Mouse (Mus musculus): ENCODE results near the gene Sod1.
"Not testable (repeated sequence)": the region's sequence is repeated elsewhere in the genome, so short reads cannot be mapped to it uniquely, and the experiment has no call there.

The Sod1 gene

DNA sequence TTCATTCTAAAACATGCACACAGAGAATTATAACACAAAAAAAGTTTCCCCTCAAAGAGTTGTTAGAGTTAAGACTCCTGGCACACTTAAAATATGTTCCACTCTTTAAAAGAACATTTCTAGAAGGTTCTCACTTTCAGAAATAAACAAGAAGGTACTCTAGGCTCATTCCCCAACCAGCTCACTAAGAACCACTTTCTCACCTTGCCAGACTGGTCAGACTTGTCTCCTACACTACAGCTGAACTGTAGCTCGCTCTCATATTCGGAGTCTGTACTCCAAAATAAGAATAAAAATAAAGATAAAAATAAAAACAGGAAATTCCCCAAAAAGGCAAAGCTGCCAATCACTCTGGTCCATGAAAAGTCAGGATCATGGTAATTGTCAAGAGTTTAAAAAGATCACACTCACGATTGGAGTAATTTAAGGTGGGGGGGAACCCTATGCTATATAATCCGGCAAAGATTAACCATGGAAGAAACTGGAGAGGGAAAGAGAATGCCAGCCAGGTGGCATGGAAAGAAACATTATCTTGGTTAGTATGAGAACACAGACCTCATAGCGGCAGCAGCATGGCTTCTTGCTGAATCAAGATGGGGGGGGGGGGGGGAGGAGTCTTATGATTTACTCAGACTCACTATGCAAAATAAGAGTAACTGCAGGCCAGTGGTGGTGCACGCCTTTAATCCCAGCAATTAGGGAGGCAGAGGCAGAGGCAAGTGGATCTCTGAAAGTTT is 17.2 kb upstream of the Sod1 start:
- in situ Hi-C loops (cut with MboI; ENCODE audit: low pct_unique_long_range_greater_than_20kb in 1 of 2, low sequenced_read_pairs in 2 of 2, unreplicated experiment in 1 of 2): no loop called here

GRCm38 (mm10) chr16:90204868-90205267 is 15.7 kb upstream of the Sod1 start:
- in situ Hi-C loops (cut with MboI; ENCODE audit: low pct_unique_long_range_greater_than_20kb in 1 of 2, low sequenced_read_pairs in 2 of 2, unreplicated experiment in 1 of 2): no loop called here

DNA sequence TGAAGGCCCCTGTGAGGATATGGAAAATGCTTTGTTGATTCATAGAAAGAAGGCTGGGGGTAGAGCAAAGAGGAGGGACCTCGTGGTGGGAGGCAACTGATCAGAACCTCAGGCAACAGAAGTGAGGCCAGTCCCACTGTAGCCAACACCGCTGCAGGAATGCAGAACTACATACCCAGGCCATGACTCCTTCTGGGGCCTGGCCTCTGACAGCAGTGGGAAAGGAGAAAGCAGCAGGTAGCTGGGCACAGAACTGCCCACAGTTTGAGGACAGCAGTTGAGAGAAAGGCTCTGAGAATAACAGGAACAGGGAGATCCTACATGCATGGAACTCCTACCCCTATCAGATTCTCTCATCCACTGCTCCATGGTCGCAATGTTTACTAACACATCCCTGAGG is 11.6 kb upstream of the Sod1 start:
- in situ Hi-C loops (cut with MboI; ENCODE audit: low pct_unique_long_range_greater_than_20kb in 1 of 2, low sequenced_read_pairs in 2 of 2, unreplicated experiment in 1 of 2): no loop called here

GRCm38 (mm10) chr16:90210717-90211116 is 9.8 kb upstream of the Sod1 start:
- in situ Hi-C loops (cut with MboI; ENCODE audit: low pct_unique_long_range_greater_than_20kb in 1 of 2, low sequenced_read_pairs in 2 of 2, unreplicated experiment in 1 of 2): no loop called here

DNA sequence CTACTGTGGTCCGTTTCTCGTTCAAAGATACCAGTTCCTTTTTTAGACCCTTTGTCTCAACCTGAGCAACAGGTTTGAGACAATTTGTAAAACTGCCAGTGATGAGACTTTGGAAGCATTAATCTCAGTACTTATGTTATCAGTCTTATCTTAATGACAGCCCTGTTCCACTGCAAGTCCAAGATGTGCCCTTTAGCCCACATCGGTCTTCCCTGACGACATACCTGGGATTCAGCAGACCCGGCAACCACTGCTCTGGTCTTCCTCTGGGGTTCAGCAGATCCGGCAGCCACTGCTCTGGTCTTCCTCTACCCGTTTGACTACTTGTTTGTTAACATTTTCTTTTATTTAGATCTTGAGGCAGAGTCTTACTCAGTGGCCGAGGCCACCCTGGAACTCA is 8.8 kb upstream of the Sod1 start:
- in situ Hi-C loops (cut with MboI; ENCODE audit: low pct_unique_long_range_greater_than_20kb in 1 of 2, low sequenced_read_pairs in 2 of 2, unreplicated experiment in 1 of 2): no loop called here

DNA sequence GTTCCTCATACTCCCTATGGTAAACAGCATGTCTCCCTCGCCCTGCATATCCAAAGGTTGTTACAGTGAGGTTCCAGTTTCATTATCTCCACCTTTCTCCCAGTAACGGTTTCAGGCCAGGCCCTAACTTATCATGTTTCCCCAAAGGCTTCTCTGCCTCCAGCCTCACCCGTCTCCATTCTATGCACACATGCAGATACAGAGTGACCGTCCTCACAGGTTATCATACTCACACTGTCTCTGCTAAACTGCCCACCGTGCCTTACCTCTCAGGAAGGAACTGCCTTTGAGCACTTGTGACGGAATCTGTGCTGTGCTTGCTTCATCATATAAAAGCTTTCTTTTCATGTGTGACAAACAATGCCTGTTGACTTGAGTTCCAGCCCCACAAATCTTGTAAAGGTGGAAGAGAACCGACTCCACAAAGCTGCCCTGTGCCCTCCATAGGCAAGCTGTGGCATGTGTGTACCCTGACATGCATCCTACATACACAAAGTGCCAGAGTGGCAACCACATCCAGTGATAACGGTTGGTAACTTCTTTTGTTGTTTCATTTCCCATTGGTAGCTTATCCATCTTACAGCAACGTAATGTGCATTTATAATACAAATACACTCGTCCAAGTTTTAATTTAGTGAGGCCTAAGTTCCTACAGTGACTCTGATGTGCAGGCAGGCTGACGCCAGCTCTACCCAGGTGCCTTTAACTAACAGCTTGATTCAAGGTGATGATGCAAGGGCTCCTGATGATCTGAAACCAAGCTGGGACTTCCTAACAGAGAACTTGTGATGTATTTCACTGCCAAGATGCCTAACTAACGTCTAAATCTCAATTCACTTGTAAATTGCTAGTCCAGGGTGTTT is 6.8 kb upstream of the Sod1 start:
- in situ Hi-C loops (cut with MboI; ENCODE audit: low pct_unique_long_range_greater_than_20kb in 1 of 2, low sequenced_read_pairs in 2 of 2, unreplicated experiment in 1 of 2): no loop called here

GRCm38 (mm10) chr16:90214731-90215565 is 5.6 kb upstream of the Sod1 start:
- in situ Hi-C loops (cut with MboI; ENCODE audit: low pct_unique_long_range_greater_than_20kb in 1 of 2, low sequenced_read_pairs in 2 of 2, unreplicated experiment in 1 of 2): no loop called here

DNA sequence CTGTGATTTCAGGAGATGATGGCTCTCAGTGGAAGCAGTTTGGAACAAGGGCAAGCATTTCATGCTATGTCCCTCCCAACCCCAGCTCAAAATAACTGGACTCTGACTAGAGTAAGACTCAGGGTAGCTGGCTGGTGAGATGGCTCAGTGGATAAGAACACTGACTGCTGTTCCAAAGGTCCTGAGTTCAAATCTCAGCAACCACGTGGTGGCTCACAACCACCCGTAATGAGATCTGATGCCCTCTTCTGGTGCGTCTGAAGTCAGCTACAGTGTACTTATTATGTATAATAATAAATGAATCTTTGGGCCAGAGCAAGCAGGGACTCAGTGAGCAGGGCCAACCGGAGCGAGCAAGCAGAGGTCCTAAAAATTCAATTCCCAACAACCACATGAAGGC is 4.7 kb upstream of the Sod1 start:
- in situ Hi-C loops (cut with MboI; ENCODE audit: low pct_unique_long_range_greater_than_20kb in 1 of 2, low sequenced_read_pairs in 2 of 2, unreplicated experiment in 1 of 2): not testable (repeated sequence)

DNA sequence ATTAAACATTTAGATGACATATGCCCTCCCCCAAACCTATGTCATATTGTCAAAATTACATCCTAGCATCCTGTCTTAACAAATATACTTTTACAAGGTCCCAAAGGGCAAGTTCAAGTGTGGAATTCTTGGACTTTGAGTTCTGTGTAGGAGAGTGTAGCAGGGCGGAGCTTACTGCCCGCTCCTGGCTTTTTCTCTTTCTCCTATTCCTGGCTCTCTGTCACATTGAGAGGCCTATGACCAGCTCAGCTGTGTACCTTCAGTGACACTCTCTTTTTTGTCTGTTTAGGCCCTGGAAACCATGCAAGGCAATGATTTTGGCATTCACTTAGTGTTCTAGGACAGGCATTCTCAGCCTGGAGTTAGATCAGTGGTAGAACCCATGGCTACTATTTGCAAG is 4.1 kb upstream of the Sod1 start:
- in situ Hi-C loops (cut with MboI; ENCODE audit: low pct_unique_long_range_greater_than_20kb in 1 of 2, low sequenced_read_pairs in 2 of 2, unreplicated experiment in 1 of 2): no loop called here

DNA sequence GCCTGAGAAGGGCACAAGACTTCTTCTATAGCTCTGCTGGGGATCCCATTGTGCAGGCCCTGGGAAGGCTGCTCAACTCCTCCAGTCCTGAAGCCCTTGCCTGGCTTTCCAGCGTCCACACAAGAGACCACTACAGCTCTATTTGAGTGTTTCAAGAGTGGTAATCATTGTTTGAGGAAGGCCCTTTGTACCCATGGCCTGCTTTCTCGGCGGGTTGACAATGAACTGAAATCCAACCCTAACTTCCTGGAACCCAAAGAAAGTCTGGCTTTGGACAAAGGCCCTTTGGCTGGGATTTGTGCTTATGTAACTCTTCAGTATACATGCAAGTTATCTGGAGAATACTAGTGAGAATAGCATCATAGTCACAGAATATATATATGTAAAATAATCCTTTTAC is 3.2 kb upstream of the Sod1 start:
- in situ Hi-C loops (cut with MboI; ENCODE audit: low pct_unique_long_range_greater_than_20kb in 1 of 2, low sequenced_read_pairs in 2 of 2, unreplicated experiment in 1 of 2): no loop called here

DNA sequence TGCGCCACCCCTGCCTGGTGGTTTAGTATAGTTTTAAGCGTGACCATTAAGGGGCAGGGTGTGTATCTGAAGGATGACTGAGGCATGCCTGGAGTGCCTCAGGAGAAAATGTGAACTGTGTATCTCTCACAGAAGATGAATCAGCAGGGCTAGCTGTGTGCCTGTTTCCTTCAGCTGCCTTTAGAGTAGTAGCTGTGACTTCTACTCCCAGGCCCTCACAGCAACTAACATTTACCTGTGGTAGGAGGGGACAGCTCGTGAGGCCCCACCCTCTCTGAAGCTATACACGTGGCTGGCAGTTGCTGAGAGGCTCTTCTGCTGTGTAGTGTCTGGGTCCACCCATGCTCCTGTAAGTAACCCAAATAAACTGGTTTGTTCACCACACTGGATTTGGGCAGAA is 2.6 kb upstream of the Sod1 start:
- in situ Hi-C loops (cut with MboI; ENCODE audit: low pct_unique_long_range_greater_than_20kb in 1 of 2, low sequenced_read_pairs in 2 of 2, unreplicated experiment in 1 of 2): no loop called here

DNA sequence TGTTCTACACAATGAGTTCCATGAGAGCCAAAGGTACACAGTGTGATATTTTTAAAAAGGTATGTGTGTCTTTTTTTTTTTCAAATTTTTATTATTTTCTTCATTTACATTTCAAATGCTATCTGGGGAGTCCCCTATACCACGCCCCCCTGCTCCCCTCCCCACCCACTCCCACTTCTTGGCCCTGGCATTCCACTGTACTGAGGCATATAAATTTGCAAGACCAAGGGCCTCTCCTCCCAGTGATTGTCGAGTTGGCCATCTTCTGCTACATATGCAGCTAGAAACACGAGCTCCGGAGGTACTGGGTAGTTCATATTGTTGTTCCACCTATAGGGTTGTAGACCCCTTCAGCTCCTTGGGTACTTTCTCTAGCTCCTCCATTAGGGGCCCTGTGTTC is 1.1 kb upstream of the Sod1 start:
- in situ Hi-C loops (cut with MboI; ENCODE audit: low pct_unique_long_range_greater_than_20kb in 1 of 2, low sequenced_read_pairs in 2 of 2, unreplicated experiment in 1 of 2): not testable (repeated sequence)

DNA sequence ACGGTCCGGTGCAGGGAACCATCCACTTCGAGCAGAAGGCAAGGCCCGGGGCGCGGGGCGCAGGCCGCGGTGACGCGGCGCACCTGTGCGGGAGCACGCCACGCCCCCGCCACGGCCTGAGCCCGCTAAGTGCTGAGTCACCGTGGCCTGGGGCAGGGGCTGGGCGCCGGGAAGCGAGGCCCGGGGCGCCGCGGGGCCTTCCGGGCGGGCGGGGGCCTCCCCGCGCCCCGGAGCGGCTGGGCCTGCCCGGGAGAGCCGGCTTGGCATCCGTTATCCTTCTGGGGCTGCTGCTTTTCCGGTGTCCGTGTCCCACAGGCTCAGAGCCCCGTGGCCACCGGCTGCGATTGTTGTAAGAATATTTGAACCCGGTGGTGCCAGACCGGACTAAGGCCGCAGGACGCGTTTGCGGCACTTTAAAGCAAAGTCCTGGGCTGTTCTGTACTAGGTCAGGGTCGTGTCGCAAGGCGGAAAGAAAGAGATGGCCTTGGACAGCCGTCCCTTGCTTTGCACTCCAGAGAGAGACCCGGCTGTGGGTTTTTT is 408 bp downstream of the Sod1 start:
- in situ Hi-C loops (cut with MboI; ENCODE audit: low pct_unique_long_range_greater_than_20kb in 1 of 2, low sequenced_read_pairs in 2 of 2, unreplicated experiment in 1 of 2): no loop called here

GRCm38 (mm10) chr16:90221441-90222070 is 1.0 kb downstream of the Sod1 start:
- in situ Hi-C loops (cut with MboI; ENCODE audit: low pct_unique_long_range_greater_than_20kb in 1 of 2, low sequenced_read_pairs in 2 of 2, unreplicated experiment in 1 of 2): no loop called here

DNA sequence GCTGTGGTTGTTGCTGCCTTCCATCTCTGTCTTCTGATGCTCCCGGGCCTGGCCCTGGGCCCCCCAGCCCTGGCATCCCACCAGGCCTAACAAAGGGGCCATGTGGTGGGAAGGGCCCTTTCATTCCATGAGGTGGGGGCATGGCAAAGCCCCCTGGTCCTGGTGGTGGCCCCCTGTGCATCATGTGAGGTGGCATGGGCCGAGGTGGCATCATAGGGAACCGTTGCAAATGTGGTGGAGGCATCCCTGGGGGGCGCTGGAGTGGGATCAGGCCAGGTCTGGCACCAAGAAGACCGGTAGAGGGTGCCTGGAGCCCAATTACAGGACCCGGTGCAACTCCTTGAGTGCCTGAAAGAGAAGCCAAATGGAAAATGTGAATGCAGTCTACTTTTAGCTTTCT is 9.3 kb downstream of the Sod1 start:
- in situ Hi-C loops (cut with MboI; ENCODE audit: low pct_unique_long_range_greater_than_20kb in 1 of 2, low sequenced_read_pairs in 2 of 2, unreplicated experiment in 1 of 2): no loop called here

GRCm38 (mm10) chr16:90231302-90231701 is 10.7 kb downstream of the Sod1 start:
- in situ Hi-C loops (cut with MboI; ENCODE audit: low pct_unique_long_range_greater_than_20kb in 1 of 2, low sequenced_read_pairs in 2 of 2, unreplicated experiment in 1 of 2): no loop called here

GRCm38 (mm10) chr16:90233702-90234101 is 13.1 kb downstream of the Sod1 start:
- in situ Hi-C loops (cut with MboI; ENCODE audit: low pct_unique_long_range_greater_than_20kb in 1 of 2, low sequenced_read_pairs in 2 of 2, unreplicated experiment in 1 of 2): no loop called here

- in situ Hi-C loops (cut with MboI; ENCODE audit: low pct_unique_long_range_greater_than_20kb in 1 of 2, low sequenced_read_pairs in 2 of 2, unreplicated experiment in 1 of 2): no loop called here
These were observed 14.1 kb downstream of the Sod1 start for GRCm38 (mm10) chr16:90234617-90235016.
